25 mouse cellular contexts compared by ENCODE assay signal in the genomic region with DNA sequence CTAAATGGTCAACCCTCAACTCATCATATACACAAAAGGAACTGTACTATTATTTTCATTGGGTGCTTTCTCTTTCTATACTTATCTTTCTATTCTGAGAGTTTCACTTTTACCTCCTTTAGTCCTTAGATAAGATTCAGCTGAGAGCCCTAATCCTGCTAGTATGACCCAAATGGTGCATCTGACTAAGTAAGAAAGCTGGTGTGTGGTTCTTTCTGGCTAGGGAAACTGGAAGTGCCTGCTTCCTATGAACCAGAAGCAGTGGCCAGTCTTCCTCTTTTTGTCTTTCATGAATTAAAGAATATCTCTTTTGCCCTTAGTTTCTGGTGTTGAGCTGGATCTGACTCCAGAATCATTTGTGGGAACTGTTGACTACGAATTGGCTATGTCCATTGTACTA. TPM values are rescaled to one million over a fixed set of nuclear protein-coding genes. Genes with fewer than 3 reads are reported as not detected.
DNase-seq lines count a peak whose midpoint lies in the region; ATAC-seq and TF ChIP-seq lines count a peak whose summit lies in the region.
"Had no signal": no experiment of that assay in that cellular context is flagged by ENCODE, and none has a peak within 500 bp of the region (broad histone marks: within the 10 kb centered on the region; RNA-seq: fewer than 3 reads in every experiment).

No protein-coding gene starts in this region.

- peaks cover 0 to 10% of the 10 kb centered on the region in 2 experiments; a peak in 1 of 4 replicates for H3K4me1 ChIP-seq in CH12.LX (ENCODE audit: control insufficient read depth in 1 of 2, insufficient read depth in 2 of 2)
- H3K4me1 ChIP-seq in forebrain, postnatal 0 days (ENCODE audit: insufficient read depth) = no peaks in the 10 kb centered on the region
- H3K4me1 ChIP-seq in forebrain, embryonic 11.5 days (replicated peaks; ENCODE audit: control insufficient read depth, insufficient read depth, low read length) = no peaks in the 10 kb centered on the region
- H3K4me1 ChIP-seq: embryonic facial prominence, embryonic 10.5 days; embryonic facial prominence, embryonic 12.5 days; forebrain, embryonic 12.5 days had no signal

- H3K9me3 ChIP-seq in CH12.LX (replicated peaks; ENCODE audit: low read length) = no peaks in the 10 kb centered on the region
- H3K9me3 ChIP-seq in forebrain, postnatal 0 days (ENCODE audit: low read length) = no peaks in the 10 kb centered on the region
- no peaks in the 10 kb centered on the region for H3K9me3 ChIP-seq in forebrain, embryonic 11.5 days (ENCODE audit: control insufficient read depth, low read length)
- H3K9me3 ChIP-seq: embryonic facial prominence, embryonic 10.5 days; embryonic facial prominence, embryonic 12.5 days; forebrain, embryonic 12.5 days had no signal

- H3K4me2 ChIP-seq in CH12.LX (ENCODE audit: insufficient read depth, low read depth, poor library complexity, severe bottlenecking) = no peak overlapping the region
- H3K4me2 ChIP-seq in forebrain, postnatal 0 days (ENCODE audit: low read depth) = no peak overlapping the region
- no peak overlapping the region for H3K4me2 ChIP-seq in forebrain, embryonic 11.5 days (ENCODE audit: low read depth, low read length, severe bottlenecking)
- H3K4me2 ChIP-seq: embryonic facial prominence, embryonic 12.5 days; forebrain, embryonic 12.5 days had no signal

- H3K9ac ChIP-seq in CH12.LX (ENCODE audit: insufficient read depth, low read depth) = no peak overlapping the region
- no peak overlapping the region for H3K9ac ChIP-seq in forebrain, postnatal 0 days
- no peak overlapping the region for H3K9ac ChIP-seq in forebrain, embryonic 11.5 days (ENCODE audit: low read length)
- H3K9ac ChIP-seq: embryonic facial prominence, embryonic 12.5 days; forebrain, embryonic 12.5 days had no signal

- dilution Hi-C loops in CH12.LX (cut with MboI; ENCODE audit: extremely low pct_ligation_motif_present, extremely low pct_unique_long_range_greater_than_20kb, low sequenced_read_pairs) = no loop called here

- no peak for TF ChIP-seq RAD21 in CH12.LX (IDR thresholded peaks at IDR 0.05; ENCODE audit: low read depth, low read length)

- TF ChIP-seq EP300 in CH12.LX (IDR thresholded peaks at IDR 0.05; ENCODE audit: low read length) = no peak

- in situ Hi-C loops in CH12.LX (cut with MboI; ENCODE audit: low pct_ligation_motif_present, low pct_unique_long_range_greater_than_20kb, low sequenced_read_pairs) = no loop called here

- H3K79me2 ChIP-seq in CH12.LX (replicated peaks; ENCODE audit: control insufficient read depth, extremely low read depth, insufficient read depth, poor library complexity, severe bottlenecking) = no peaks in the 10 kb centered on the region

- peak; percentile 59 for ATAC-seq in granulocyte monocyte progenitor cell, adult 5-6 weeks (replicated peaks; ENCODE audit: poor library complexity, severe bottlenecking)
- peak; percentile 87 for ATAC-seq in megakaryocyte progenitor cell, adult 5-6 weeks (replicated peaks; ENCODE audit: poor library complexity)
- no peak for ATAC-seq in forebrain, postnatal 0 days
- ATAC-seq in forebrain, embryonic 11.5 days (replicated peaks; ENCODE audit: low FRiP score) = no peak
- ATAC-seq: CD4-positive, CD25-positive, alpha-beta regulatory T cell, adult 4 months; forebrain, embryonic 14.5 days had no signal

- TF ChIP-seq CTCF in CH12.LX (conservative IDR thresholded peaks at IDR 0.05 in 1 of 2, IDR thresholded peaks at IDR 0.05 in 1 of 2; ENCODE audit: low read depth in 2 of 2, low read length in 2 of 2) = no peak
- no peak for TF ChIP-seq CTCF in forebrain, postnatal 0 days (IDR thresholded peaks at IDR 0.05; ENCODE audit: low read depth)

- 86% methylated on average over 1 of the region's 1 CpGs for WGBS in forebrain, postnatal 0 days
- 79% methylated on average over 1 of the region's 1 CpGs for WGBS in forebrain, embryonic 11.5 days

- no peak overlapping the region for H3K27ac ChIP-seq in CH12.LX (ENCODE audit: insufficient read depth, low read depth)
- H3K27ac ChIP-seq in forebrain, postnatal 0 days (ENCODE audit: low read depth, low read length) = no peak overlapping the region
- H3K27ac ChIP-seq in forebrain, embryonic 11.5 days (ENCODE audit: low read depth, low read length) = no peak overlapping the region
- H3K27ac ChIP-seq: embryonic facial prominence, embryonic 10.5 days; embryonic facial prominence, embryonic 12.5 days; forebrain, embryonic 12.5 days had no signal

- H3K27me3 ChIP-seq in CH12.LX (replicated peaks) = no peaks in the 10 kb centered on the region
- no peaks in the 10 kb centered on the region for H3K27me3 ChIP-seq in forebrain, postnatal 0 days (ENCODE audit: insufficient read depth, low read length)
- H3K27me3 ChIP-seq in forebrain, embryonic 11.5 days (ENCODE audit: control insufficient read depth, insufficient read depth, low read length) = no peaks in the 10 kb centered on the region
- H3K27me3 ChIP-seq: embryonic facial prominence, embryonic 12.5 days; forebrain, embryonic 12.5 days had no signal

- no peak for TF ChIP-seq POLR2A in CH12.LX (IDR thresholded peaks at IDR 0.05; ENCODE audit: low read depth, low read length)

- peak; percentile 15 for DNase-seq in CH12.LX (ENCODE audit: extremely low read depth)
- DNase-seq in layer of hippocampus, postnatal 14 days (ENCODE audit: low spot score in 2 of 2) = no peak
- DNase-seq in forebrain, postnatal 0 days = no peak
- no peak for DNase-seq in forebrain, embryonic 11.5 days (ENCODE audit: low spot score)
- DNase-seq: adrenal gland, adult 2 months; adrenal gland, postnatal 10 days; adrenal gland, postnatal 25 days; B cell, adult 2 months; cerebellum, adult 11 months; cerebellum, adult 18-20 months; cerebellum, adult 8-10 months; cerebellum, adult 9-11 months; cerebellum, postnatal 14 days; cerebellum, postnatal 36 days had no signal

- H3K36me3 ChIP-seq in CH12.LX (replicated peaks in 1 of 2; ENCODE audit: control insufficient read depth in 1 of 2, insufficient read depth in 1 of 2, low read length in 1 of 2) = no peaks in the 10 kb centered on the region
- H3K36me3 ChIP-seq in forebrain, postnatal 0 days (ENCODE audit: insufficient read depth) = no peaks in the 10 kb centered on the region
- H3K36me3 ChIP-seq in forebrain, embryonic 11.5 days (ENCODE audit: control insufficient read depth, insufficient read depth, low read length) = no peaks in the 10 kb centered on the region
- H3K36me3 ChIP-seq: embryonic facial prominence, embryonic 10.5 days; embryonic facial prominence, embryonic 12.5 days; forebrain, embryonic 12.5 days had no signal

- H3K4me3 ChIP-seq in CH12.LX (replicated peaks in 1 of 3; ENCODE audit: low read depth in 2 of 3, low read length in 2 of 3, poor library complexity in 1 of 3) = no peak overlapping the region
- H3K4me3 ChIP-seq in forebrain, postnatal 0 days (ENCODE audit: low read depth, low read length) = no peak overlapping the region
- H3K4me3 ChIP-seq in forebrain, embryonic 11.5 days (ENCODE audit: low read depth, low read length) = no peak overlapping the region
- H3K4me3 ChIP-seq: embryonic facial prominence, embryonic 10.5 days; embryonic facial prominence, embryonic 12.5 days; forebrain, embryonic 12.5 days had no signal

TF ChIP-seq in CH12.LX, 34 proteins besides CTCF, POLR2A, EP300 and RAD21:
- no peak for TF ChIP-seq ZNF384 (IDR thresholded peaks at IDR 0.05; ENCODE audit: low read depth, low read length)
- TF ChIP-seq KAT2A (IDR thresholded peaks at IDR 0.05; ENCODE audit: insufficient replicate concordance, low read length) = no peak
- TF ChIP-seq ETS1 (conservative IDR thresholded peaks at IDR 0.05; ENCODE audit: low read depth, low read length) = no peak
- no peak for TF ChIP-seq JUND (conservative IDR thresholded peaks at IDR 0.05; ENCODE audit: low read depth, low read length)
- no peak for TF ChIP-seq MAX (IDR thresholded peaks at IDR 0.05; ENCODE audit: low read length)
- TF ChIP-seq ZC3H11A (IDR thresholded peaks at IDR 0.05; ENCODE audit: low read depth, low read length) = no peak

RNA-seq across cellular contexts. Expression of a gene that starts 8.1 kb away (rescaled TPM):
- total RNA-seq in CH12.LX (2012; rRNA removed) (not detected in 2 replicates), CH12.LX (2014; rRNA removed) (not detected in 2 replicates)
- polyA plus RNA-seq in CH12.LX (2012; ENCODE audit: insufficient read length, low read depth) = not detected in 2 replicates
- not detected in 2 replicates for total RNA-seq in granulocyte monocyte progenitor cell, adult 5-6 weeks (2014; fragmentation: Nextera tagmentation)
- total RNA-seq in granulocyte monocyte progenitor cell, adult 5-6 weeks (2017) = not detected in 2 replicates
- total RNA-seq in megakaryocyte progenitor cell, adult 5-6 weeks (2015) = not detected in 2 replicates
- total RNA-seq in megakaryocyte progenitor cell, adult 5-6 weeks (2017) = not detected in 2 replicates
- under 1 TPM; 0.21 to 0.38 TPM for total RNA-seq in layer of hippocampus, postnatal 14 days (2021)
- 0.15 and 0.33 TPM in 2 replicates for total RNA-seq in forebrain, postnatal 0 days (2014; rRNA removed)
- 0.09 and 0.10 TPM in 2 replicates for polyA plus RNA-seq in forebrain, postnatal 0 days (2015; fragmentation: Nextera tagmentation; extraction: Ambion mirVana)
- polyA plus RNA-seq in forebrain, embryonic 11.5 days (2014; fragmentation: Nextera tagmentation; extraction: Ambion mirVana) = 0.07 TPM in 1 of 2 replicates, not detected in the other
- total RNA-seq: MEL had no signal
- polyA plus RNA-seq: adrenal gland, adult 2 months; brain, embryonic 14.5 days; CD4-positive, CD25-positive, alpha-beta regulatory T cell, adult 4 months; cortical plate, adult 2 months; embryonic facial prominence, embryonic 14.5 days had no signal

Comparison
In these comparisons a context has a peak if more than half of its experiments do, and no peak if none do; other contexts are left out.
1. ATAC-seq: peak in granulocyte monocyte progenitor cell, adult 5-6 weeks (single experiment) and megakaryocyte progenitor cell, adult 5-6 weeks (single experiment); none in forebrain, postnatal 0 days (single experiment) and forebrain, embryonic 11.5 days (single experiment).